Mouse (Mus musculus) MEL (cell line): ENCODE data around the gene Fam110a. TPM values are rescaled to one million over a fixed set of nuclear protein-coding genes. Genes with fewer than 3 reads are reported as not detected.

ENCODE experiments used
- DNase-seq: peaks from one replicate; pipeline ENCODE4 v3.0.0; 2011; ENCODE audit warnings: low read depth, low spot score
- H3K27ac ChIP-seq: 2 replicates; pipeline ENCODE4 v1.5.1; 2012; ENCODE audit warnings: low read depth, mild to moderate bottlenecking, control low read depth, low read length, moderate library complexity; ENCODE audit not compliant: control insufficient read depth
- H3K27me3 ChIP-seq, 2 experiments: fragments of 150-350 bp in 1 of 2; sonication (generic) in 1 of 2; 2 replicates each; pipeline ENCODE4 v1.6.1; 2012; ENCODE audit warnings: low read length in 2 of 2, mild to moderate bottlenecking in 2 of 2, improper control_type of control experiment in 1 of 2, moderate library complexity in 1 of 2; ENCODE audit not compliant: insufficient read depth in 2 of 2, control insufficient read depth in 1 of 2
- H3K36me3 ChIP-seq, 2 experiments: 2 replicates each; pipeline ENCODE4 v1.6.1; 2012 to 2014; ENCODE audit warnings: low read length in 2 of 2, improper control_type of control experiment in 1 of 2, inconsistent platforms in 1 of 2, mild to moderate bottlenecking in 1 of 2; ENCODE audit not compliant: insufficient read depth in 2 of 2, control insufficient read depth in 1 of 2
- H3K4me1 ChIP-seq, 2 experiments: fragments of 150-350 bp in 1 of 2; sonication (generic) in 1 of 2; 2 replicates each; pipeline ENCODE4 v1.6.1; 2012; ENCODE audit warnings: low read length in 2 of 2, improper control_type of control experiment in 1 of 2, mild to moderate bottlenecking in 1 of 2; ENCODE audit not compliant: insufficient read depth in 2 of 2, control insufficient read depth in 1 of 2
- H3K4me3 ChIP-seq, 2 experiments: fragments of 150-350 bp in 1 of 2; sonication (generic) in 1 of 2; 2 replicates each; pipeline ENCODE4 v1.5.1; 2012; ENCODE audit warnings: low read depth in 2 of 2, low read length in 2 of 2, mild to moderate bottlenecking in 2 of 2, moderate library complexity in 2 of 2, control low read depth in 1 of 2, improper control_type of control experiment in 1 of 2; ENCODE audit not compliant: control insufficient read depth in 1 of 2, insufficient read depth in 1 of 2
- H3K79me2 ChIP-seq: 2 replicates; pipeline ENCODE4 v1.6.1; 2012; ENCODE audit warnings: mild to moderate bottlenecking, low read length, moderate library complexity; ENCODE audit not compliant: control insufficient read depth, poor library complexity, insufficient read depth
- H3K9ac ChIP-seq: 2 replicates; pipeline ENCODE4 v1.6.1; 2012; ENCODE audit warnings: low read depth, mild to moderate bottlenecking, control low read depth, low read length, moderate library complexity; ENCODE audit not compliant: control insufficient read depth, poor library complexity, severe bottlenecking
- H3K9me3 ChIP-seq: fragments of 150-350 bp; sonication (generic); replicated peaks from 2 replicates; pipeline ENCODE4 v1.6.1; 2012; ENCODE audit warnings: mild to moderate bottlenecking, low read length, improper control_type of control experiment, moderate library complexity; ENCODE audit not compliant: insufficient read depth
- BHLHE40 ChIP-seq: IDR thresholded peaks from 2 replicates; pipeline ENCODE4 v1.6.1; 2012; ENCODE audit warnings: low read depth, mild to moderate bottlenecking, inconsistent platforms, low read length, improper control_type of control experiment, borderline replicate concordance
- CTCF ChIP-seq, 3 experiments: IDR thresholded peaks in 2 of 3; conservative IDR thresholded peaks in 1 of 3; 2 replicates each; pipeline ENCODE4 v1.5.1; 2011 to 2012; ENCODE audit warnings: low read length in 3 of 3, low read depth in 2 of 3, mild to moderate bottlenecking in 2 of 3, improper control_type of control experiment in 1 of 3, inconsistent platforms in 1 of 3, mixed read lengths in 1 of 3, moderate library complexity in 1 of 3; ENCODE audit not compliant: control insufficient read depth in 1 of 3, insufficient read depth in 1 of 3, poor library complexity in 1 of 3, severe bottlenecking in 1 of 3
- HCFC1 ChIP-seq: IDR thresholded peaks from 2 replicates; pipeline ENCODE4 v1.6.1; 2012; ENCODE audit warnings: low read depth, mild to moderate bottlenecking, inconsistent platforms, low read length, improper control_type of control experiment, moderate library complexity
- JUND ChIP-seq: IDR thresholded peaks from 2 replicates; pipeline ENCODE4 v1.6.1; 2011; ENCODE audit warnings: low read depth, mild to moderate bottlenecking, improper control_type of control experiment, low read length
- MAFK ChIP-seq: IDR thresholded peaks from 2 replicates; pipeline ENCODE4 v1.6.1; 2011; ENCODE audit warnings: low read depth, mild to moderate bottlenecking, low read length, improper control_type of control experiment, borderline replicate concordance
- MAZ ChIP-seq: IDR thresholded peaks from 2 replicates; pipeline ENCODE4 v1.6.1; 2012; ENCODE audit warnings: low read depth, mild to moderate bottlenecking, inconsistent platforms, low read length, improper control_type of control experiment
- MEF2A ChIP-seq: IDR thresholded peaks from 2 replicates; pipeline ENCODE4 v1.6.1; 2014; ENCODE audit warnings: low read depth, mild to moderate bottlenecking, inconsistent platforms, low read length, improper control_type of control experiment; ENCODE audit not compliant: poor library complexity, insufficient replicate concordance, severe bottlenecking; ENCODE audit errors: extremely low read depth
- MXI1 ChIP-seq: IDR thresholded peaks from 2 replicates; pipeline ENCODE4 v1.6.1; 2011; ENCODE audit warnings: mild to moderate bottlenecking, low read depth, low read length, improper control_type of control experiment
- NELFE ChIP-seq: IDR thresholded peaks from 2 replicates; pipeline ENCODE4 v1.6.1; 2011; ENCODE audit warnings: low read depth, low read length, improper control_type of control experiment
- POLR2AphosphoS5 ChIP-seq: IDR thresholded peaks from 2 replicates; pipeline ENCODE4 v1.6.1; 2012; ENCODE audit warnings: low read depth, borderline replicate concordance, mild to moderate bottlenecking, inconsistent platforms, low read length, moderate library complexity, mixed read lengths
- RAD21 ChIP-seq: IDR thresholded peaks from 2 replicates; pipeline ENCODE4 v1.6.1; 2011; ENCODE audit warnings: mild to moderate bottlenecking, low read depth, low read length, improper control_type of control experiment
- SMC3 ChIP-seq: IDR thresholded peaks from 2 replicates; pipeline ENCODE4 v1.6.1; 2011; ENCODE audit warnings: low read depth, low read length, improper control_type of control experiment
- TBP ChIP-seq: IDR thresholded peaks from 2 replicates; pipeline ENCODE4 v1.8.0; 2011; ENCODE audit warnings: low read depth, low read length, improper control_type of control experiment
- USF2 ChIP-seq, 2 experiments: IDR thresholded peaks; 2 replicates each; pipeline ENCODE4 v1.6.1; 2011 to 2012; ENCODE audit warnings: improper control_type of control experiment in 2 of 2, low read length in 2 of 2, borderline replicate concordance in 1 of 2, inconsistent platforms in 1 of 2, low read depth in 1 of 2, mild to moderate bottlenecking in 1 of 2; ENCODE audit not compliant: insufficient read depth in 1 of 2
- ZC3H11A ChIP-seq: IDR thresholded peaks from 2 replicates; pipeline ENCODE4 v1.6.1; 2012; ENCODE audit warnings: low read depth, mild to moderate bottlenecking, inconsistent platforms, low read length, improper control_type of control experiment
- ZMIZ1 ChIP-seq: IDR thresholded peaks from 2 replicates; pipeline ENCODE4 v1.6.1; 2012; ENCODE audit warnings: low read depth, mild to moderate bottlenecking, inconsistent platforms, low read length, improper control_type of control experiment, moderate library complexity
- ZNF384 ChIP-seq: IDR thresholded peaks from 2 replicates; pipeline ENCODE4 v1.6.1; 2012; ENCODE audit warnings: low read depth, mild to moderate bottlenecking, inconsistent platforms, low read length, improper control_type of control experiment
- polyA plus RNA-seq, 2 experiments: library from polyadenylated mRNA; stranded (reverse) in 1 of 2; unstranded in 1 of 2; fragments of >175 nt in 1 of 2; fragments of >200 nt in 1 of 2; gene quantifications; 2 replicates each; pipeline versions ENCODE4 v1.2.1 to v1.2.4; 2012; ENCODE audit warnings: low replicate concordance in 2 of 2, low read depth in 1 of 2; ENCODE audit not compliant: insufficient read length in 2 of 2, insufficient read depth in 1 of 2, missing spikeins in 1 of 2
- total RNA-seq: library from RNA; depleted of rRNA; stranded (reverse); fragments of 300-350 nt; gene quantifications from 2 replicates; pipeline ENCODE4 v1.2.3, GENCODE M21; 2012

Gene Fam110a
- total and polyA plus RNA-seq, 3 experiments = 5.7 to 10.8 TPM; not detected in 1

- no peaks in the 10 kb centered on the region for H3K9me3 ChIP-seq
- H3K27ac ChIP-seq = no peak overlapping the region
- no peak overlapping the region for H3K4me3 ChIP-seq
- H3K27me3 ChIP-seq = no peaks in the 10 kb centered on the region
- peak; percentile 90 to 95 (median 92) for TF ChIP-seq CTCF (IDR thresholded peaks at IDR 0.05 in 2 of 3, conservative IDR thresholded peaks at IDR 0.05 in 1 of 3; ENCODE audit: control insufficient read depth in 1 of 3, insufficient read depth in 1 of 3, low read depth in 2 of 3, low read length in 3 of 3, poor library complexity in 1 of 3, severe bottlenecking in 1 of 3)
- TF ChIP-seq ZNF384 = no peak
- TF ChIP-seq ZC3H11A = peak; percentile 50; the same call in 1 of the 2 replicates
- peak; percentile 57 for TF ChIP-seq RAD21
- TF ChIP-seq SMC3 = peak; percentile 81
- TF ChIP-seq, all 39 proteins: peak for 4
- no peaks in the 10 kb centered on the region for H3K79me2 ChIP-seq
- DNase-seq = peak; percentile 72
- H3K36me3 ChIP-seq = no peaks in the 10 kb centered on the region
- H3K4me1 ChIP-seq = no peaks in the 10 kb centered on the region
- no peak overlapping the region for H3K9ac ChIP-seq
These were observed 49.5 kb downstream of the Fam110a start for GRCm38 (mm10) chr2:151930389-151931074.

DNA sequence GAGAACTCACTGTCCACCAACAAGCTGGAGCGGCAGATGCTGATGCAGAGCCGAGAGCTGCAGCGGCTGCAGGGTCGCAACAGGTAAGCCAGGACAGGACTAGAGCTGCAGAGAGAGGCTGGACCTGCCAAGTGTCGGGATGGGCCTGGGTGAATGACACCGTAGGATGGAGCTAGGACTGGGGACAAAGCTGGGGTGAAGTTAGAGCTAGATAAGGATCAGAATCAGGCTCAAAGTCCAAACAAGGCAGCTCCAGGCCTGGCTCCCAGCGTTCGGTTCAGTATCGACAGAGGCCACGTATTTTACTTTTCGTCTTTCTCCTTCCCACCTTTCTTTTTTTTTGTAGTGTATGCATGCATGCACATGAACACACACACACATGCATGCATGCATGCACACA is 52.9 kb downstream of the Fam110a start:
- no peak for TF ChIP-seq HCFC1
- no peak for TF ChIP-seq MAFK
- TF ChIP-seq BHLHE40 = no peak
- no peak for TF ChIP-seq MEF2A
- no peak for TF ChIP-seq POLR2AphosphoS5
- TF ChIP-seq JUND = no peak
- TF ChIP-seq CTCF (IDR thresholded peaks at IDR 0.05 in 2 of 3, conservative IDR thresholded peaks at IDR 0.05 in 1 of 3; ENCODE audit: control insufficient read depth in 1 of 3, insufficient read depth in 1 of 3, low read depth in 2 of 3, low read length in 3 of 3, poor library complexity in 1 of 3, severe bottlenecking in 1 of 3) = no peak
- TF ChIP-seq NELFE = no peak
- TF ChIP-seq MAZ = no peak
- TF ChIP-seq MXI1 = no peak
- no peak for TF ChIP-seq ZMIZ1
- TF ChIP-seq SMC3 = no peak
- TF ChIP-seq TBP = no peak
- TF ChIP-seq USF2 (IDR thresholded peaks at IDR 0.05; ENCODE audit: borderline replicate concordance in 1 of 2, insufficient read depth in 1 of 2, low read depth in 1 of 2, low read length in 2 of 2) = no peak
- H3K4me3 ChIP-seq = no peak overlapping the region
- H3K9ac ChIP-seq = no peak overlapping the region
- DNase-seq = no peak
- no peaks in the 10 kb centered on the region for H3K4me1 ChIP-seq
- no peaks in the 10 kb centered on the region for H3K79me2 ChIP-seq
- H3K36me3 ChIP-seq = no peaks in the 10 kb centered on the region
- H3K27me3 ChIP-seq = 0 out of 4 replicates have a peak, but pooled peaks cover 0 to 1% of the 10 kb centered on the region in 2 experiments
- no peaks in the 10 kb centered on the region for H3K9me3 ChIP-seq
- no peak overlapping the region for H3K27ac ChIP-seq
